Mouse (Mus musculus): Measurements from ENCODE around the gene E4f1.

Gene E4f1

DNA sequence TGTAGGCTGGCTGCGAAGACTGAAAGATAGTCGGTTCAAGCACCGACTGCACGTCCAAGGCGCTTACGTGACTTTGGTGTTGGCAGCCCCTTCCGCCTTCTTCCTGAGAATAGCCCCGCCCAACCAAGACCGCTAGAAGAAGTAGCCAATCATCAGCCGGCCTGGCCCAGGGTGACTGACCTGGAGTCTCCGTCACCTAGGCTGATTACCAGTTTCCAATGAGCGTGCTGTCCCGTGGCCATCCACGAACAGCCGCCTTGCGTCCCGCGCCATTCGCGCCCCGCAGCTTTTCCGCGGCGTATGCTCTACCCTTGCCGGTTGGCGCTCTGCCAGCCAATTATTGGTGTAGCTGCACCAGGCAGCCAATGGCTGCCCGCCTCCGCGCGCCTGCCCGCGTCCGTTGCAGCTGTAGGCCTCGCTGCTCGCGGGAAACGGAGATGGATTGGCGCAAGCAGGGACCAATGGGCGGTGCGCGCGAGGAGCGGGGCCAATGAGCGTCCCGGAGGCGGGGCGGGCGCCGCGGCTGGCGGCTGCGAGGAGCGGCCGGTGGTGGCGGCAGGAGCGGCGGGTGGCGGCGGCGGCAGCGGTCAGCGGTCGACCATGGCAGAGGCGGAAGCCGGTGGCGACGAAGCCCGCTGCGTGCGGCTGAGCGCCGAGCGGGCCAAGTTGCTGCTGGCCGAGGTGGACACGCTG lies at the start of gene E4f1, which contains the start of gene Pgp:
E4f1 (minus strand) TSS at position 404 of the 693 bp plus-strand sequence.
Pgp (plus strand) TSS at position 483 of the 693 bp plus-strand sequence.
- DNase-seq, result peak; percentile 97

DNA sequence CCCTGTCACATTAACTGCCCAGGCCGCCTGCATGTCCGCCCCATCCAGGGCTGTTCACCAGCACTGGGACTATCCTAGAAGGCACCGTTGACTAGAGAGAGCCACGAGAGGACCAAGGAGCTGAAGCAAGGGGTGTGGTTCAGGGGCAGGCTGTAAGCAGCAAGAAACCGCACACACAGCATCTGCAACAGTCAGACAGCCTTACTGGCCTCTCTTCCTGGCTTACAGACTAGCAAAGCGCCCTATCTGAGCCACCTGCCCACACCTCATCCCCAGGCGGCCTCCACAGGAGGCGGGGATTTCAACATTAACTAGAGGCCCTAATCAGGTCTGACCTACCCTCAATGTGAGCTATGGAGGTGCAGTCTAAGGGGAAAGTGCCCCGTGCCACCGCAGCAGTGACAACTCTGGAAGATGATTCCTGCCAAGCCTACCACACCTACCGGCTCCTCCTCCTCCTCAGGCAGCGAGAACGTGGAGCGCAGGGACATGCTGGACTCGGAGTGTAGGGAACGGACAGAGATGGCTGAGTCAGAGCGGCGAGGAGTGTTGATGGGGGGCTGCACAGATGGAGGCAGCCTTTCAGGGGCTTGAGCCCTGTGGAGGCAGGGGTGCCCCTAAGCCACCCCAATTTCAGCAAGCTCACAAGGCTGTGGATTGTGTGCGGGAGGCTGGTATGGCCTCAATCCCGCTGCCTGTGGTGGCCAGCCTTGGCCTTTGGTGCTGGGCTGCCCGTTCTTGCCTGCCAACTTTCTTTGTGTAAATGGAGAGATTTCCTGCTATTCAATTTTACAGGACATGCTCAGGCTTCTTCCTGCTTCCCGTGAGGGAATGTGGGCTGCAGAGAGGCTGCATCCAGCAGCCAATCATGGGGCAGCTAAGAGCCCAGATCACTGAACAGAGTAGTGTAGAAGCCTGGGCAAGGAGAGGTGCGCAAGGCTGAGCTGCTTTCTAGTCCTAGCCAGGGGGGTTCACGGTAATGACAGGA lies 44.5 kb upstream of the E4f1 start:
- DNase-seq, result no peak

DNA sequence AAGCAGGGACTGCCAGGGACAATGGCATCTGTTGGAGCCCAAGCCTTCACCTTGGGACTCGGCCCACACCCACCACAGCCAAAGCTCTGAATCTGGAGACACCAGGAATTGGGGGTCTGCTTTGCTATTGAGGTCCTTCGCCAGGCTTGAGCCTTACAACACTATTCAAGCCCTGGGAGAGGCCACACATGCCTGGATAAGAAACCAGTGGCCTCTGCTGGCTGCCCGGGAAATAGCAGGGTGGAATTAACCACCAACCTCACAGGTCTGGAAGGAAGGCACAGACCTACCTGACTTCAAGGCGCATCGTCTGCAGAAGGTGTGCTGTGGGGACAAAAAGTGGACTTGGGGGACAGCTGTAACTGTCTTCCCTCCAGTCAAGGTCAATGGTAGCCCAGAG lies 43.5 kb upstream of the E4f1 start:
- DNase-seq, result no peak

- DNase-seq, result no peak
Observed at GRCm38 (mm10) chr17:24507806-24508460, 37.8 kb upstream of the E4f1 start.

DNA sequence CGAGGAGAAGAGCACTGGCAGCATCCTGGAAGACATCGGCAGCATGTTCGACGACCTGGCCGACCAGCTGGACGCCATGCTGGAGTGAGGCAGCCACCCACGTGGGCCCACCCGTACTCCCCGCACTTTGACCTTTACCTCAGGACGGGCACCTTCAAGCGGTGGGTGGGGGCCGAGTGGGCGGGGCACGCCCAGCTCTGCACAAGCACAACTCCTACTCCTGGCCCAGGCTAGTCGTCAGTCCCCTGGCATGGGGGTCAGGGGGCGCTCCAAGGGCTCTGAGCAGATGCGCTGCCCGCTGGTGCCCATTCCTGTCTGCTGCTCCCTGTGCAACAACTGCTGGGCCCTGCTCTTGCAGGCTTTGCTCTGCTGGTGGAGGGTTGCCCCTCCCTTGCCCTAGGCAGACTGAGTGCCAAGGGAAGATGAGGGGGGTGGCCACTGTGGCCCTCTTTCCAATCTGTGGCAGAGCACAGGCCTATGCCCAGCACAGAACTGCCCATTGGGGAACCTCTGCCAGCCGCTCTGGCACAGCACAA lies 37.1 kb upstream of the E4f1 start:
- DNase-seq, result no peak

- DNase-seq, result no peak
Observed at GRCm38 (mm10) chr17:24506332-24507070, 36.4 kb upstream of the E4f1 start.

- no peak for DNase-seq
Observed at GRCm38 (mm10) chr17:24505286-24505955, 35.3 kb upstream of the E4f1 start.

GRCm38 (mm10) chr17:24504085-24504484 lies 34.0 kb upstream of the E4f1 start:
- no peak for DNase-seq

GRCm38 (mm10) chr17:24502208-24502607 lies 32.1 kb upstream of the E4f1 start:
- no peak for DNase-seq

GRCm38 (mm10) chr17:24496026-24496425 lies 25.9 kb upstream of the E4f1 start:
- no peak for DNase-seq

GRCm38 (mm10) chr17:24495443-24495842 lies 25.3 kb upstream of the E4f1 start:
- DNase-seq, result no peak

- DNase-seq, result peak; percentile 62
Observed at GRCm38 (mm10) chr17:24494627-24495335, 24.7 kb upstream of the E4f1 start.

DNA sequence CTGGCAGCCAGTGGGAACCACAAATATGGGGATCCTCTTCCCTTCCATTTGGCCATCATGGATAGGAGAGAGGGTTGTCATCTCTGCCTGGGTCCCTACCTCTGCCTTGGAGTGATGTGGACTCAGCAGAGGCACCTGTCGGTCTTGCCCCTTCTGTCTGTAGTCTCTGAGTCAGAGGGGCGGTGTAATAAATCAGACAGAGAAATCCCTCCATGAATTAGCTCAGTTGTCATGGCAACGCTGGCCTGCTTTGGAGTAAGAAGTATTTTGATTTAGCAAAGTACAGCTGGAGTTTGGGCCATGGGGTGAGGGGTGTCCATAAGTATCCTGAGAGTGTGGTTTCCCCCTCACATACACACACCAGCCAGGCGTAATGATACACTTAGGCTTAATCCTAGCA lies 20.3 kb upstream of the E4f1 start:
- DNase-seq, result no peak

DNA sequence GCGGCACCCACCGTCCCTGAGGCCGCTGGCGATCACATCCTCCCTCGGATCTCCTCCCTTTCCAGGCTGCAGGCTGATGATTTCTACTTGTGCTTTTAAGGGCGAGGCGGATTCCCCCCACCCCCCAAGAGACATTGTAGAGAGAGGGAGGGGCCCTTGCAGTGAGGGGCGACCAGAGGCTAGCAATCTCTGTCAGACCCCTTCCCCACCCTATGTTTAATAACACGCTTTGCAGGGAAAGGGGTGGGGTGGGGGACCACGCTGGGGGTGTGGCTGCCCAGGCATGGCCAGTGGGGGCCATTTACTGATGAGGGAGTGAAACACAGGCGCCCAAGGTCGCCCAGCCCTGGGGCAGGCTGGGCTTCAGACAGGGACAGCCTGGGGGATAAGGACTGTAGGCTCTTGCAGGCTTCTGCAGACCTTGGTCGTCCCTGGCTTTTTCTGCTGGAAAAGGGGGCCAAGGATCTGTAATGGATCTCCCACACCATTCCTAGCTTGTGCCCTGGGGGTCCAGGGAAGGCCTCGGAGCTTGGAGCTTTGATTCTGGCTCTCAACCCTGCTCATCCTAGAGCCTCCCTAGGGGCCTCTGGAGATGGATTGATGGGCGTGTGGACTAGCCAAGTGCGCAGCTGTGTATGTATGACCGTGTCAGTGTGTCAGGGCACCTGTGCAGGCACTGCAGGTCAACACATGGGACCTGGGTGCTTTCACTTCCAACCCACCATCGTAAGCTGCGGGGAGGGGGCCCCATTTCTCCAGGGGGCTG lies 19.3 kb upstream of the E4f1 start:
- DNase-seq, result no peak

DNA sequence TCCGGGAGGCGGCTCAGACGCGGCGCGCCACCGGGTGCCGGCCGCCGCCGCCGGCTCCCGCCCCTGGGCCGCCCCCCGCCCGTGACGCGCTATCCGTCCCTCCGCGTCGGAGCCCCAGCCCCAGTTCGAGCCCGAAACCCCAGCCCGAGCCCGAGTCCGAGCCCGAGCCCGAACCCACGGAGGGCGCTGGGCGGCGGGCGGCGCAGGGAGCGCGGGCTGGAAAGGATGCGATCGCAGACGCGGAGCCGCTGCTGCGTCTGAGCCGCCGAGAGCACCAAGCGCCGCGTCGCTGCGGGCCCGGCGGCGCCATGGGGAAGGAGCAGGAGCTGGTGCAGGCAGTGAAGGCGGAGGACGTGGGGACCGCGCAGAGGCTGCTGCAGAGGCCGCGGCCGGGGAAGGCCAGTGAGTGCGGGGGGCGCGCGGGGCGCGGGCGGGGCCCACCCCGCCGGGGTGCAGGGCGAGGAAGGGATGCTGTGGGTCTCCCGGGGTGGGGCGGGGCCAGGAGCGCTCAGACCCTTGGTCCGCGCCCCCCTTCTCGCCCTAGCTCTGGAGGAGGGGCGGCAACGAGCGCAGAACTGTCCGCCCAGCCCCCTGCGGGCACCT lies 18.6 kb upstream of the E4f1 start:
- no peak for DNase-seq

DNA sequence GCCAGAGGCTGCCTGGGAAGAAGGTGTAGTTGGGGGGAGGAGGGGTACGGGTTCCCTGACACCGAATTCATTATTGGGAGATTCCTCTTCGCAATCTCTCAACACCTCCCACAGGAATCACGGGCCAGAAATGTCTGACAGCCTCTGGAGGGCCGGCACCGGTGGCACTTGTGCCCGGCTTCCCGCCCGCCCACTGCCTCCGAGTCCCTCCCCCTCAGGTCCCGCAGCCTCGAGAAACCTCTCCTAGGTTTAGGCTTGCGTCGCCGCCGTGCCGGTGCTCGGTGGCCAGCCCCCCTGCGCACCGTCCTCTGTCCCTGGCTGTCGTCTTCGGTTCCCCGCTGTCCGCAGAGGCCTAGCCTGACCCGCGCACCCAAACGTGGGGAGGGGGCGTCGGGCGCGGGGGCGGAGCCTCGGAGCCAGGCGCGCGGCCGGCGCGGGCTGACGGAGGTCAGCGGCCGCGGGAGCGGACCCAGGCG lies 18.1 kb upstream of the E4f1 start, which contains the start of gene Caskin1:
Caskin1 (plus strand) TSS at position 416 of the 476 bp plus-strand sequence.
- DNase-seq, result no peak

DNA sequence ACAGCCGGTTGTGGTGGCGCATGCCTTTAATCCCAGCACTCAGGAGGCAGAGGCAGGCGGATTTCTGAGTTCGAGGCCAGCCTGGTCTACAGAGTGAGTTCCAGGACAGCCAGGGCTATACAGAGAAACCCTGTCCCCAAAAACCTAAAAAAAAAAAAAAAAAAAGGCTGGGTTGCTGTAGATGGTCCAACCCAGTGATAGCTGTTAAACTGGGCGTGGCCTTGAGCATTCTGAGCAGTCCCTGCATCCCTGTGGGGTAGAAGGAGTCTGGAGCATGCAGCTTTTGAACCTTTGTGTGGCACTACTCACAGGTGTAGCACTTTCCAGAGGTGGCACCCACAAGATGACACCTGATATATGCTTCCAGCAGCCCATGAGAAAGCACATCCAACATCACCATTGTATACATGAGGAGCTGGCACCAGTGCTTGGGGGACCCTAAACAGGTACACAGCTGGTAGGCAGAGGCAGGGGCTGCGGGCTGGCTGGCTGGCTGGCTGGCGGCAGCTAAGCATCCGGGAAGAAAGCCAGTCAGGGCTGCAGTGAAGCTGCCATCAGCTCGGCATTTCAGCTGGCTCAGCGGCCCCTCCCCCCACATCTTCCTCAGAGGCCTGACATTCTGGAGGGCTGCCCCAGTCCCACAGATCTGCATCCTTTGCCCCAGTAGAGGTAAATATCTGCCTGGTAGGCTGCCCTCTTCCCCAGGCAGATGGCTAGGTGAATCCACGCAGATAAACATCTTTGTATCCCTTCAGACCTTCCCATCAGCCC lies 15.2 kb upstream of the E4f1 start:
- DNase-seq, result peak; percentile 58

DNA sequence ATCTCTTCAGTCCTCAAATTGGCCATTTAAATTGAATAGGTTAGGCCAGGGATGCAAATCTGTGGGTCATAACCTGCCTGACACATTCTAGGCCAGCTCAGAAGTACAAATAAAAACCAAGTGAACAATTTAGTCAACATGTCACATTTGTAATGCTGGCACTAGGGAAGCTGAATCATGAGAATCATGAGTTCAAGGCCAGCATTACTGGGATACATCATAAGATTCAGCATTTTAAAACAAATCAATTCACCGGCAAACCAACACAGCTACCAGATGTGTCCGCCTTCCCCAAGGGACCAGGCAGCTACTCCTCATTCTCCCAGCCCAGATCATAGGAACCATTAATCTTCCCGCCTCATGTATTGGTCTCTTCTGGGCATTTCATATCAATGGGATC lies 13.4 kb upstream of the E4f1 start:
- DNase-seq, result no peak
